ENCODE assay signal across 13 mouse cellular contexts in the genomic region with DNA sequence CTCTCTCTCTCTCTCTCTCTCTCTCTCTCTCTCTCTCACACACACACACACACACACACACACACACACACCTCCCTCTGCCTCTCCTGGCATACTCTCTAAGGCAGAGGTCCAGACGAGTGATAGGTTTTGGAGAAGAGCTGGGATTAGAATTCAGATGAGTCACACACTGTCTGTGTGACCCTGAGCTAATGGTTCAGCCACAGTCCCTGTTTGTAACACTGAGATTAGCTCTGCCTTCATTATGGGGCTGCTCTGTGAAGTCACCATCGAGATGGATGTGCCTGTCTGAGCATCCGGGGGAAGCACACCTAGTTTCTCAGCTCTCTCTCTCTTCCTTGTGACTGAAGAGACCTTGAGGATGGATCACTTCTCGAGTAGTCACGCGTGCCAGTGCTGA.
"Had no signal": no experiment of that assay in that cellular context is flagged by ENCODE, and none has a peak within 500 bp of the region (broad histone marks: within the 10 kb centered on the region; RNA-seq: fewer than 3 reads in every experiment).

No protein-coding gene starts in this region.

- H3K36me3 ChIP-seq: limb, embryonic 15.5 days; liver, embryonic 12.5 days; lung, embryonic 15.5 days; midbrain, embryonic 12.5 days had no signal

- DNase-seq: kidney, postnatal 36 days; layer of hippocampus, adult 9-11 months; layer of hippocampus, postnatal 36 days; lung, postnatal 14 days; right cerebral cortex, adult 18-20 months; right cerebral cortex, postnatal 25 days; thymus, postnatal 4 days had no signal

- H3K27ac ChIP-seq: kidney, postnatal 0 days; limb, embryonic 15.5 days; liver, embryonic 12.5 days; lung, embryonic 15.5 days; midbrain, embryonic 12.5 days; stomach, postnatal 0 days had no signal

- H3K9me3 ChIP-seq: limb, embryonic 15.5 days; liver, embryonic 12.5 days; lung, embryonic 15.5 days; midbrain, embryonic 12.5 days had no signal

- H3K27me3 ChIP-seq: limb, embryonic 15.5 days; liver, embryonic 12.5 days; lung, embryonic 15.5 days; midbrain, embryonic 12.5 days had no signal

- H3K4me3 ChIP-seq: limb, embryonic 15.5 days; liver, embryonic 12.5 days; lung, embryonic 15.5 days; midbrain, embryonic 12.5 days had no signal
